Mouse (Mus musculus): ENCODE data around the gene Ube2m.

GRCm38 (mm10) chr7:12992222-12992621, 45.9 kb downstream of the Ube2m start:
- no peak for TF ChIP-seq CTCF (IDR thresholded peaks at IDR 0.05; ENCODE audit: control insufficient read depth, insufficient read depth, insufficient replicate concordance, low read depth, low read length)
- TF ChIP-seq POLR2A (IDR thresholded peaks at IDR 0.05; ENCODE audit: control insufficient read depth, low read depth, low read length) = no peak
